Mouse (Mus musculus) heart, embryonic 13.5 days (tissue): ENCODE data around the gene Ckap5. TPM values are rescaled to one million over a fixed set of nuclear protein-coding genes. Genes with fewer than 3 reads are reported as not detected.

ENCODE experiments used
- ATAC-seq: fragments of 200-750 bp; cut with Nextera tagmentation; 2 replicates; pipeline ENCODE4 v1.8.0; 2017; ENCODE audit warnings: moderate TSS enrichment; ENCODE audit not compliant: insufficient number of reproducible peaks, low FRiP score, low TSS enrichment; ENCODE audit errors: extremely low read depth
- H3K27ac ChIP-seq: fragments of 300-500 bp; sonication (generic); replicated peaks from 2 replicates; pipeline ENCODE4 v1.5.1; 2015; ENCODE audit warnings: moderate library complexity, mild to moderate bottlenecking, inconsistent platforms
- H3K27me3 ChIP-seq: fragments of 300-500 bp; sonication (generic); replicated peaks from 2 replicates; pipeline ENCODE4 v1.6.1; 2015; ENCODE audit warnings: mild to moderate bottlenecking, inconsistent platforms
- H3K36me3 ChIP-seq: fragments of 300-500 bp; sonication (generic); 2 replicates; pipeline ENCODE4 v1.6.1; 2015; ENCODE audit warnings: mild to moderate bottlenecking, inconsistent platforms
- H3K4me1 ChIP-seq: fragments of 300-500 bp; sonication (generic); 2 replicates; pipeline ENCODE4 v1.6.1; 2015; ENCODE audit warnings: inconsistent platforms
- H3K4me2 ChIP-seq: fragments of 300-500 bp; sonication (generic); 2 replicates; pipeline ENCODE4 v1.6.1; 2015; ENCODE audit warnings: inconsistent platforms, mild to moderate bottlenecking, moderate library complexity
- H3K4me3 ChIP-seq: fragments of 300-500 bp; sonication (generic); 2 replicates; pipeline ENCODE4 v1.5.1; 2015; ENCODE audit warnings: moderate library complexity, mild to moderate bottlenecking, inconsistent platforms
- H3K9ac ChIP-seq: fragments of 300-500 bp; sonication (generic); 2 replicates; pipeline ENCODE4 v1.6.1; 2015; ENCODE audit warnings: inconsistent platforms, mild to moderate bottlenecking, moderate library complexity
- H3K9me3 ChIP-seq: fragments of 300-500 bp; sonication (generic); 2 replicates; pipeline ENCODE4 v1.6.1; 2016; ENCODE audit warnings: inconsistent platforms
- WGBS: fragments of 180-500 bp; shearing (Covaris S2); methylation state at CpG from one replicate; pipeline ENCODE4 v1.1.7; 2015; ENCODE audit warnings: mixed read lengths; 5-methylcytosine and 5-hydroxymethylcytosine counted together
- polyA plus RNA-seq: library from polyadenylated mRNA; unstranded; fragments of >200 nt; fragmentation: Nextera tagmentation; extraction: Ambion mirVana; gene quantifications from 2 replicates; pipeline ENCODE4 v1.2.1, GENCODE M21; 2015

Gene Ckap5
- polyA plus RNA-seq, 1 experiment from 2014 or later: 63.1 TPM

- H3K9ac ChIP-seq: peak overlapping the region; percentile 69; the same call in 1 of the 2 replicates
These were observed 130.2 kb downstream of the Ckap5 start for GRCm38 (mm10) chr2:91656774-91657173.

GRCm38 (mm10) chr2:91659657-91660056 is 133.1 kb downstream of the Ckap5 start:
- H3K27ac ChIP-seq: no peak overlapping the region
- no peak overlapping the region for H3K9ac ChIP-seq
- no peak overlapping the region for H3K4me2 ChIP-seq
- peaks cover 27% of the 10 kb centered on the region for H3K4me1 ChIP-seq
- H3K36me3 ChIP-seq: peaks cover 99% of the 10 kb centered on the region
- 87% methylated on average over 8 of the region's 8 CpGs for WGBS
- ATAC-seq: no peak
- H3K27me3 ChIP-seq: no peaks in the 10 kb centered on the region
- H3K4me3 ChIP-seq: no peak overlapping the region
- H3K9me3 ChIP-seq: no peaks in the 10 kb centered on the region

More at GRCm38 (mm10) chr2:91656774-91657173, 130.2 kb downstream of the Ckap5 start:
- Histone ChIP-seq H3K36me3 (peaks cover 81% of the 10 kb centered on the region), H3K27me3 (no peaks in the 10 kb centered on the region), H3K4me3 (no peak overlapping the region), H3K9me3 (no peaks in the 10 kb centered on the region), H3K4me1 (peaks cover 56% of the 10 kb centered on the region), H3K27ac (peak overlapping the region; percentile 90), H3K4me2 (peak overlapping the region; percentile 36)
- ATAC-seq: no peak
- WGBS: 51% methylated on average over 8 of the region's 8 CpGs

- Histone ChIP-seq H3K27ac (no peak overlapping the region), H3K27me3 (no peaks in the 10 kb centered on the region), H3K4me3 (no peak overlapping the region), H3K9ac (no peak overlapping the region), H3K9me3 (no peaks in the 10 kb centered on the region), H3K36me3 (peaks cover 95% of the 10 kb centered on the region), H3K4me1 (peaks cover 14% of the 10 kb centered on the region), H3K4me2 (no peak overlapping the region)
- no peak for ATAC-seq
- 89% methylated on average over 6 of the region's 6 CpGs for WGBS
These were observed 134.4 kb downstream of the Ckap5 start for GRCm38 (mm10) chr2:91660981-91661380.

GRCm38 (mm10) chr2:91664780-91665179 is 138.2 kb downstream of the Ckap5 start:
- no peak for ATAC-seq
- H3K9ac ChIP-seq: no peak overlapping the region
- H3K36me3 ChIP-seq: peaks cover 95% of the 10 kb centered on the region
- no peak overlapping the region for H3K4me3 ChIP-seq
- peaks cover 12% of the 10 kb centered on the region for H3K4me1 ChIP-seq
- H3K27me3 ChIP-seq: no peaks in the 10 kb centered on the region
- no peaks in the 10 kb centered on the region for H3K9me3 ChIP-seq
- no peak overlapping the region for H3K4me2 ChIP-seq
- H3K27ac ChIP-seq: no peak overlapping the region

- no peak overlapping the region; the same call in 1 of the 2 replicates for H3K27ac ChIP-seq
- no peak overlapping the region for H3K4me2 ChIP-seq
- ATAC-seq: no peak
- no peaks in the 10 kb centered on the region for H3K27me3 ChIP-seq
- H3K4me1 ChIP-seq: peaks cover 12% of the 10 kb centered on the region
- H3K36me3 ChIP-seq: peaks cover 96% of the 10 kb centered on the region
- H3K9ac ChIP-seq: 0 out of 2 replicates have a peak overlapping the region, but pooled peaks have one; percentile 3
- no peaks in the 10 kb centered on the region for H3K9me3 ChIP-seq
- no peak overlapping the region for H3K4me3 ChIP-seq
- 74% methylated on average over 6 of the region's 6 CpGs for WGBS
These were observed 139.9 kb downstream of the Ckap5 start for GRCm38 (mm10) chr2:91666386-91666910.

- H3K9ac ChIP-seq: no peak overlapping the region; the same call in 1 of the 2 replicates
- H3K36me3 ChIP-seq: peaks cover 96% of the 10 kb centered on the region
- H3K9me3 ChIP-seq: no peaks in the 10 kb centered on the region
- H3K27me3 ChIP-seq: no peaks in the 10 kb centered on the region
- ATAC-seq: no peak
- no peak overlapping the region for H3K4me2 ChIP-seq
- H3K4me3 ChIP-seq: no peak overlapping the region
- WGBS: 64% methylated on average over 2 of the region's 2 CpGs
- no peak overlapping the region; the same call in 1 of the 2 replicates for H3K27ac ChIP-seq
- peaks cover 12% of the 10 kb centered on the region for H3K4me1 ChIP-seq
These were observed 141.2 kb downstream of the Ckap5 start for GRCm38 (mm10) chr2:91667747-91668146.

GRCm38 (mm10) chr2:91669326-91669725 is 142.8 kb downstream of the Ckap5 start:
- Histone ChIP-seq H3K4me2 (no peak overlapping the region), H3K36me3 (peaks cover 96% of the 10 kb centered on the region), H3K27ac (no peak overlapping the region), H3K27me3 (no peaks in the 10 kb centered on the region), H3K4me1 (peaks cover 12% of the 10 kb centered on the region), H3K9ac (no peak overlapping the region), H3K9me3 (no peaks in the 10 kb centered on the region), H3K4me3 (no peak overlapping the region)
- ATAC-seq: no peak
- 91% methylated on average over 8 of the region's 8 CpGs for WGBS

GRCm38 (mm10) chr2:91670038-91670437 is 143.5 kb downstream of the Ckap5 start:
- no peaks in the 10 kb centered on the region for H3K27me3 ChIP-seq
- H3K9ac ChIP-seq: no peak overlapping the region
- H3K36me3 ChIP-seq: peaks cover 96% of the 10 kb centered on the region
- ATAC-seq: no peak
- WGBS: 89% methylated on average over 6 of the region's 6 CpGs
- peaks cover 12% of the 10 kb centered on the region for H3K4me1 ChIP-seq
- no peak overlapping the region for H3K27ac ChIP-seq
- H3K9me3 ChIP-seq: no peaks in the 10 kb centered on the region
- H3K4me3 ChIP-seq: no peak overlapping the region
- no peak overlapping the region for H3K4me2 ChIP-seq

Other genes starting within 250 kb of the Ckap5 start
- 36.3 and 38.9 TPM in 2 replicates for gene 1110051M20Rik, start 82.1 kb upstream of the Ckap5 start, polyA plus RNA-seq
- gene Lrp4, start 69.3 kb upstream of the Ckap5 start, polyA plus RNA-seq: 3.2 and 3.8 TPM in 2 replicates
- 0.72 and 4.8 TPM in 2 replicates for gene F2, start 109.7 kb downstream of the Ckap5 start, polyA plus RNA-seq
- 6.9 and 7.0 TPM in 2 replicates for gene Zfp408, start 123.0 kb downstream of the Ckap5 start, polyA plus RNA-seq
- 136 and 145 TPM in 2 replicates for gene Arhgap1, start 123.1 kb downstream of the Ckap5 start, polyA plus RNA-seq
- 18.7 and 20.6 TPM in 2 replicates for gene Atg13, start 183.8 kb downstream of the Ckap5 start, polyA plus RNA-seq
- 10.0 and 11.8 TPM in 2 replicates for gene Harbi1, start 184.1 kb downstream of the Ckap5 start, polyA plus RNA-seq
- 9.8 and 10.4 TPM in 2 replicates for gene Ambra1, start 203.4 kb downstream of the Ckap5 start, polyA plus RNA-seq